In the genomic region with DNA sequence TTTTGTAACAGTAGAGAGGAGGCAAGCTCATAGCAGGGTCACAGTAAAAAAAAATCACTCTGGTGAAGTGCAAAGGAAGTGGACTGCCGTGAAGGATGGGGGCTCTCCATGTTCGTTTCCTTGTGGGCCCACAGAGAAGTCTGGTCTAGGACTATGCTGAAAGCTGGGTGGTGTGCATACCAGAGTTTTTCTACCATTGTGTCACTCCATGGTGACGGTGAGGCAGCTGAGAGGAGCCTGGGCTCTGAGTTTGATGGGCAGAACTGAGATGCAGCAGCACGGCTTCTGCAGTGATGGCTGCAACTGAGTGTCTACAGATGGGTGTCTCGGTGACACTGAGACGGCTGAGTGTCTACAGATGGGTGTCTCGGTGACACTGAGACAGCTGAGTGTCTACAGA, we compare ENCODE assay signal across 25 mouse cellular contexts.
A peak's percentile ranks its signal among the peaks of the same experiment; 100 is the strongest.
DNase-seq lines count a peak whose midpoint lies in the region; ATAC-seq lines count a peak whose summit lies in the region.
"Had no signal": no experiment of that assay in that cellular context is flagged by ENCODE, and none has a peak within 500 bp of the region (broad histone marks: within the 10 kb centered on the region; RNA-seq: fewer than 3 reads in every experiment).

No protein-coding gene starts in this region.

- H3K4me1 ChIP-seq in midbrain, embryonic 10.5 days = peaks cover 50% of the 10 kb centered on the region
- peaks cover 5% of the 10 kb centered on the region; the same call in 1 of the 2 replicates for H3K4me1 ChIP-seq in midbrain, embryonic 15.5 days
- H3K4me1 ChIP-seq in limb, embryonic 10.5 days = peaks cover 32% of the 10 kb centered on the region
- H3K4me1 ChIP-seq in limb, embryonic 15.5 days = peaks cover 27% of the 10 kb centered on the region

- ATAC-seq in midbrain, embryonic 15.5 days (replicated peaks) = no peak
- no peak for ATAC-seq in limb, embryonic 15.5 days (ENCODE audit: insufficient number of reproducible peaks, low FRiP score, low TSS enrichment, low read depth)
- ATAC-seq: forebrain, embryonic 13.5 days; Patski had no signal

- peak overlapping the region; percentile 42 for H3K27ac ChIP-seq in midbrain, embryonic 10.5 days (replicated peaks)
- H3K27ac ChIP-seq in midbrain, embryonic 15.5 days = no peak overlapping the region
- H3K27ac ChIP-seq in limb, embryonic 10.5 days = peak overlapping the region; percentile 46; the same call in 1 of the 2 replicates
- 0 out of 2 replicates have a peak overlapping the region, but pooled peaks have one; percentile 0 for H3K27ac ChIP-seq in limb, embryonic 15.5 days
- H3K27ac ChIP-seq: embryonic facial prominence, embryonic 12.5 days; forebrain, embryonic 13.5 days; kidney, postnatal 0 days had no signal

- no peaks in the 10 kb centered on the region for H3K27me3 ChIP-seq in midbrain, embryonic 10.5 days (ENCODE audit: low read depth, poor library complexity, severe bottlenecking)
- no peaks in the 10 kb centered on the region for H3K27me3 ChIP-seq in midbrain, embryonic 15.5 days (replicated peaks)
- H3K27me3 ChIP-seq in limb, embryonic 10.5 days (ENCODE audit: low read depth, poor library complexity, severe bottlenecking) = peaks cover 44% of the 10 kb centered on the region; the same call in 1 of the 2 replicates
- H3K27me3 ChIP-seq in limb, embryonic 15.5 days = no peaks in the 10 kb centered on the region
- H3K27me3 ChIP-seq: CH12.LX; embryonic facial prominence, embryonic 12.5 days; forebrain, embryonic 13.5 days; liver, embryonic 13.5 days; Patski had no signal

- 39% methylated on average over 7 of the region's 7 CpGs for WGBS in midbrain, embryonic 10.5 days
- 39% methylated on average over 7 of the region's 7 CpGs for WGBS in midbrain, embryonic 15.5 days
- WGBS in limb, embryonic 10.5 days = 89% methylated on average over 7 of the region's 7 CpGs
- 71% methylated on average over 7 of the region's 7 CpGs for WGBS in limb, embryonic 15.5 days

- no peaks in the 10 kb centered on the region for H3K9me3 ChIP-seq in midbrain, embryonic 10.5 days (replicated peaks)
- H3K9me3 ChIP-seq in midbrain, embryonic 15.5 days = no peaks in the 10 kb centered on the region
- no peaks in the 10 kb centered on the region for H3K9me3 ChIP-seq in limb, embryonic 10.5 days (replicated peaks)
- no peaks in the 10 kb centered on the region for H3K9me3 ChIP-seq in limb, embryonic 15.5 days
- H3K9me3 ChIP-seq: embryonic facial prominence, embryonic 12.5 days; forebrain, embryonic 13.5 days; G1E; liver, embryonic 13.5 days had no signal

- no peaks in the 10 kb centered on the region for H3K36me3 ChIP-seq in midbrain, embryonic 10.5 days
- no peaks in the 10 kb centered on the region for H3K36me3 ChIP-seq in midbrain, embryonic 15.5 days (replicated peaks)
- H3K36me3 ChIP-seq in limb, embryonic 10.5 days = no peaks in the 10 kb centered on the region
- H3K36me3 ChIP-seq in limb, embryonic 15.5 days = no peaks in the 10 kb centered on the region
- H3K36me3 ChIP-seq: embryonic facial prominence, embryonic 12.5 days; liver, embryonic 13.5 days had no signal

- no peak overlapping the region for H3K4me2 ChIP-seq in midbrain, embryonic 15.5 days
- no peak overlapping the region for H3K4me2 ChIP-seq in limb, embryonic 15.5 days
- H3K4me2 ChIP-seq: embryonic facial prominence, embryonic 12.5 days; forebrain, embryonic 13.5 days; heart, embryonic 11.5 days; liver, embryonic 13.5 days; lung, embryonic 14.5 days had no signal

- no peak overlapping the region for H3K4me3 ChIP-seq in midbrain, embryonic 10.5 days
- H3K4me3 ChIP-seq in midbrain, embryonic 15.5 days = no peak overlapping the region
- no peak overlapping the region for H3K4me3 ChIP-seq in limb, embryonic 10.5 days
- H3K4me3 ChIP-seq in limb, embryonic 15.5 days = no peak overlapping the region
- H3K4me3 ChIP-seq: embryonic facial prominence, embryonic 12.5 days; forebrain, embryonic 13.5 days; liver, embryonic 13.5 days had no signal

- DNase-seq in heart, adult 11 months = peak; percentile 19
- DNase-seq in heart, postnatal 25 days (ENCODE audit: low spot score) = no peak
- DNase-seq in midbrain, embryonic 10.5 days (ENCODE audit: low spot score) = peak; percentile 38
- DNase-seq in limb, embryonic 10.5 days (ENCODE audit: low spot score) = no peak
- no peak for DNase-seq in lung, adult 18-20 months
- DNase-seq: adrenal gland, adult 2 months; B cell, adult 2 months; cerebellum, adult 18-20 months; kidney, adult 18-20 months; layer of hippocampus, adult 9-11 months; left cerebral cortex, postnatal 4 days; liver, embryonic 13.5 days; lung, embryonic 14.5 days; retina, postnatal 1 day; right cerebral cortex, postnatal 25 days; spleen, adult 18-20 months had no signal

- intact Hi-C loops in heart, postnatal 25 days (cut with DNase I) = no loop called here

- no peak overlapping the region for H3K9ac ChIP-seq in midbrain, embryonic 15.5 days
- H3K9ac ChIP-seq in limb, embryonic 15.5 days = no peak overlapping the region
- H3K9ac ChIP-seq: embryonic facial prominence, embryonic 12.5 days; forebrain, embryonic 13.5 days; liver, embryonic 13.5 days; lung, embryonic 14.5 days had no signal

Comparison
In these comparisons a context has a peak if more than half of its experiments do, and no peak if none do; other contexts are left out.
1. DNase-seq: peak in heart, adult 11 months (single experiment) and midbrain, embryonic 10.5 days (single experiment); none in heart, postnatal 25 days (single experiment), limb, embryonic 10.5 days (single experiment) and lung, adult 18-20 months (0 of 2).